Mouse (Mus musculus) thymus, adult 2 months (tissue): Measurements from ENCODE around the gene Ntf3.

ENCODE experiments used
- CTCF ChIP-seq: fragments of 200-500 bp; IDR thresholded peaks from 2 replicates; pipeline ENCODE4 v1.5.1; 2012; ENCODE audit warnings: mild to moderate bottlenecking, control low read depth, low read length, moderate library complexity, borderline replicate concordance; ENCODE audit not compliant: control insufficient read depth, poor library complexity, insufficient read depth; ENCODE audit errors: extremely low read depth
- POLR2A ChIP-seq: fragments of 200-500 bp; IDR thresholded peaks from 2 replicates; pipeline ENCODE4 v1.6.1; 2012; ENCODE audit warnings: mild to moderate bottlenecking, low read length, control low read depth, moderate library complexity; ENCODE audit not compliant: control insufficient read depth, poor library complexity, insufficient read depth; ENCODE audit errors: extremely low read depth

- no peak for TF ChIP-seq CTCF
- TF ChIP-seq POLR2A: no peak
Observed at GRCm38 (mm10) chr6:126140416-126140815, 26.3 kb downstream of the Ntf3 start.
